10 mouse cellular contexts compared by ENCODE assay signal in genomic region chr8:119426069-119426735, GRCm38 (mm10). TPM values are rescaled to one million over a fixed set of nuclear protein-coding genes. Genes with fewer than 3 reads are reported as not detected.
A peak's percentile ranks its signal among the peaks of the same experiment; 100 is the strongest.
DNase-seq lines count a peak whose midpoint lies in the region; ATAC-seq and TF ChIP-seq lines count a peak whose summit lies in the region.
"Had no signal": no experiment of that assay in that cellular context is flagged by ENCODE, and none has a peak within 500 bp of the region (broad histone marks: within the 10 kb centered on the region; RNA-seq: fewer than 3 reads in every experiment).

No protein-coding gene starts in this region.

- DNase-seq in kidney, adult 8-10 months: no peak
- DNase-seq in heart, postnatal 0 days (ENCODE audit: low spot score): peak; percentile 33
- DNase-seq in B cell, adult 2 months: no peak
- DNase-seq in gastrocnemius, postnatal 4 days (ENCODE audit: low spot score in 2 of 2): no peak
- DNase-seq: retina, postnatal 1 day had no signal

- no peaks in the 10 kb centered on the region for H3K36me3 ChIP-seq in kidney, embryonic 15.5 days
- no peaks in the 10 kb centered on the region for H3K36me3 ChIP-seq in embryonic facial prominence, embryonic 13.5 days
- no peaks in the 10 kb centered on the region for H3K36me3 ChIP-seq in heart, postnatal 0 days (replicated peaks; ENCODE audit: control insufficient read depth, insufficient read depth, low read length)
- H3K36me3 ChIP-seq in lung, embryonic 15.5 days: no peaks in the 10 kb centered on the region
- H3K36me3 ChIP-seq: embryonic facial prominence, embryonic 12.5 days had no signal

- no peak overlapping the region for H3K9ac ChIP-seq in kidney, embryonic 15.5 days
- no peak overlapping the region for H3K9ac ChIP-seq in embryonic facial prominence, embryonic 13.5 days
- no peak overlapping the region for H3K9ac ChIP-seq in heart, postnatal 0 days (replicated peaks; ENCODE audit: low read depth, low read length)
- H3K9ac ChIP-seq in lung, embryonic 15.5 days: no peak overlapping the region
- H3K9ac ChIP-seq: embryonic facial prominence, embryonic 12.5 days had no signal

- H3K27me3 ChIP-seq in kidney, embryonic 15.5 days: no peaks in the 10 kb centered on the region
- H3K27me3 ChIP-seq in embryonic facial prominence, embryonic 13.5 days: no peaks in the 10 kb centered on the region
- no peaks in the 10 kb centered on the region for H3K27me3 ChIP-seq in heart, postnatal 0 days (ENCODE audit: control insufficient read depth, insufficient read depth, low read length)
- H3K27me3 ChIP-seq in lung, embryonic 15.5 days: no peaks in the 10 kb centered on the region
- H3K27me3 ChIP-seq: embryonic facial prominence, embryonic 12.5 days had no signal

- H3K9me3 ChIP-seq in kidney, embryonic 15.5 days (replicated peaks): no peaks in the 10 kb centered on the region
- no peaks in the 10 kb centered on the region for H3K9me3 ChIP-seq in embryonic facial prominence, embryonic 13.5 days
- H3K9me3 ChIP-seq in heart, postnatal 0 days (replicated peaks; ENCODE audit: control insufficient read depth, low read length): no peaks in the 10 kb centered on the region
- H3K9me3 ChIP-seq in lung, embryonic 15.5 days: no peaks in the 10 kb centered on the region
- H3K9me3 ChIP-seq: embryonic facial prominence, embryonic 12.5 days had no signal

- ATAC-seq in kidney, embryonic 15.5 days (replicated peaks; ENCODE audit: low FRiP score): no peak
- no peak for ATAC-seq in embryonic facial prominence, embryonic 13.5 days (ENCODE audit: insufficient number of reproducible peaks, insufficient read depth, low FRiP score, low TSS enrichment, low read depth)
- ATAC-seq in heart, postnatal 0 days (ENCODE audit: insufficient read depth, low read depth): no peak
- ATAC-seq in lung, embryonic 15.5 days (ENCODE audit: borderline replicate concordance, extremely low read depth, low FRiP score, low TSS enrichment): no peak
- ATAC-seq in megakaryocyte-erythroid progenitor cell, adult 5-6 weeks (replicated peaks; ENCODE audit: low FRiP score, low TSS enrichment, poor library complexity, severe bottlenecking): no peak

- no peak for TF ChIP-seq EP300 in heart, postnatal 0 days (IDR thresholded peaks at IDR 0.05; ENCODE audit: low read depth)

- H3K4me1 ChIP-seq in kidney, embryonic 15.5 days: peaks cover 65% of the 10 kb centered on the region
- H3K4me1 ChIP-seq in embryonic facial prominence, embryonic 13.5 days: peaks cover 28% of the 10 kb centered on the region
- H3K4me1 ChIP-seq in heart, postnatal 0 days (ENCODE audit: control insufficient read depth, insufficient read depth): peaks cover 42% of the 10 kb centered on the region
- peaks cover 24% of the 10 kb centered on the region for H3K4me1 ChIP-seq in lung, embryonic 15.5 days

- peak overlapping the region; percentile 8; the same call in 1 of the 2 replicates for H3K4me2 ChIP-seq in kidney, embryonic 15.5 days
- H3K4me2 ChIP-seq in embryonic facial prominence, embryonic 13.5 days: no peak overlapping the region
- no peak overlapping the region for H3K4me2 ChIP-seq in heart, postnatal 0 days (ENCODE audit: low read depth, low read length)
- no peak overlapping the region for H3K4me2 ChIP-seq in lung, embryonic 15.5 days
- H3K4me2 ChIP-seq: embryonic facial prominence, embryonic 12.5 days had no signal

- 65% methylated on average over 6 of the region's 6 CpGs for WGBS in kidney, embryonic 15.5 days
- 77% methylated on average over 6 of the region's 6 CpGs for WGBS in embryonic facial prominence, embryonic 13.5 days
- WGBS in heart, postnatal 0 days: 65% methylated on average over 6 of the region's 6 CpGs
- 59% methylated on average over 6 of the region's 6 CpGs for WGBS in lung, embryonic 15.5 days

- no peak for TF ChIP-seq CTCF in heart, postnatal 0 days (IDR thresholded peaks at IDR 0.05; ENCODE audit: low read depth)

- no peak overlapping the region for H3K4me3 ChIP-seq in kidney, embryonic 15.5 days (replicated peaks)
- H3K4me3 ChIP-seq in embryonic facial prominence, embryonic 13.5 days: no peak overlapping the region
- H3K4me3 ChIP-seq in heart, postnatal 0 days (ENCODE audit: low read depth, low read length): no peak overlapping the region
- H3K4me3 ChIP-seq in lung, embryonic 15.5 days: no peak overlapping the region
- H3K4me3 ChIP-seq: embryonic facial prominence, embryonic 12.5 days had no signal

- peak overlapping the region; percentile 84 for H3K27ac ChIP-seq in kidney, embryonic 15.5 days
- H3K27ac ChIP-seq in embryonic facial prominence, embryonic 13.5 days: 0 out of 2 replicates have a peak overlapping the region, but pooled peaks have one; percentile 33
- H3K27ac ChIP-seq in heart, postnatal 0 days (ENCODE audit: low read depth): peak overlapping the region; percentile 77
- peak overlapping the region; percentile 72 for H3K27ac ChIP-seq in lung, embryonic 15.5 days
- H3K27ac ChIP-seq: embryonic facial prominence, embryonic 12.5 days had no signal

RNA-seq across cellular contexts. Expression of gene Osgin1, which starts 7.7 kb away (rescaled TPM):
- 2.0 and 3.5 TPM in 2 replicates for polyA plus RNA-seq in kidney, embryonic 15.5 days (2015; fragmentation: Nextera tagmentation; extraction: Ambion mirVana)
- polyA plus RNA-seq in embryonic facial prominence, embryonic 13.5 days (2015; fragmentation: Nextera tagmentation; extraction: Ambion mirVana): 0.60 and 1.6 TPM in 2 replicates
- total RNA-seq in heart, postnatal 0 days (2014; rRNA removed; ENCODE audit: low replicate concordance): not detected in 2 replicates
- 0.38 and 1.0 TPM in 2 replicates for polyA plus RNA-seq in heart, postnatal 0 days (2015; fragmentation: Nextera tagmentation; extraction: Ambion mirVana)
- 1.0 and 1.7 TPM in 2 replicates for polyA plus RNA-seq in lung, embryonic 15.5 days (2015; fragmentation: Nextera tagmentation; extraction: Ambion mirVana)
- 0.15 TPM in 1 of 2 replicates, not detected in the other for total RNA-seq in megakaryocyte-erythroid progenitor cell, adult 5-6 weeks (2014; fragmentation: Nextera tagmentation)
- total RNA-seq in megakaryocyte-erythroid progenitor cell, adult 5-6 weeks (2017): not detected in 2 replicates
- 1 to 10 TPM; 2.2 to 3.8 TPM for total RNA-seq in gastrocnemius, postnatal 4 days (2021)

RNA-seq across cellular contexts. Expression of gene Necab2, which starts 20.3 kb away (rescaled TPM):
- 2.3 and 3.3 TPM in 2 replicates for polyA plus RNA-seq in kidney, embryonic 15.5 days (2015; fragmentation: Nextera tagmentation; extraction: Ambion mirVana)
- polyA plus RNA-seq in embryonic facial prominence, embryonic 13.5 days (2015; fragmentation: Nextera tagmentation; extraction: Ambion mirVana): 3.8 and 4.2 TPM in 2 replicates
- total RNA-seq in heart, postnatal 0 days (2014; rRNA removed; ENCODE audit: low replicate concordance): not detected in 2 replicates
- 0.07 TPM in 1 of 2 replicates, not detected in the other for polyA plus RNA-seq in heart, postnatal 0 days (2015; fragmentation: Nextera tagmentation; extraction: Ambion mirVana)
- 1.4 and 1.6 TPM in 2 replicates for polyA plus RNA-seq in lung, embryonic 15.5 days (2015; fragmentation: Nextera tagmentation; extraction: Ambion mirVana)
- total RNA-seq in megakaryocyte-erythroid progenitor cell, adult 5-6 weeks (2014; fragmentation: Nextera tagmentation): not detected in 2 replicates
- total RNA-seq in megakaryocyte-erythroid progenitor cell, adult 5-6 weeks (2017): not detected in 2 replicates
- under 1 TPM; 0.59 to 0.78 TPM for total RNA-seq in gastrocnemius, postnatal 4 days (2021)

RNA-seq across cellular contexts. Expression of gene Mlycd, which starts 31.5 kb away (rescaled TPM):
- polyA plus RNA-seq in kidney, embryonic 15.5 days (2015; fragmentation: Nextera tagmentation; extraction: Ambion mirVana): 11.7 and 12.8 TPM in 2 replicates
- 11.0 and 12.7 TPM in 2 replicates for polyA plus RNA-seq in embryonic facial prominence, embryonic 13.5 days (2015; fragmentation: Nextera tagmentation; extraction: Ambion mirVana)
- total RNA-seq in heart, postnatal 0 days (2014; rRNA removed; ENCODE audit: low replicate concordance): 72.2 and 109 TPM in 2 replicates
- polyA plus RNA-seq in heart, postnatal 0 days (2015; fragmentation: Nextera tagmentation; extraction: Ambion mirVana): 75.1 and 77.5 TPM in 2 replicates
- 14.8 and 15.8 TPM in 2 replicates for polyA plus RNA-seq in lung, embryonic 15.5 days (2015; fragmentation: Nextera tagmentation; extraction: Ambion mirVana)
- 5.9 and 9.0 TPM in 2 replicates for total RNA-seq in megakaryocyte-erythroid progenitor cell, adult 5-6 weeks (2014; fragmentation: Nextera tagmentation)
- 5.8 and 6.2 TPM in 2 replicates for total RNA-seq in megakaryocyte-erythroid progenitor cell, adult 5-6 weeks (2017)
- total RNA-seq in gastrocnemius, postnatal 4 days (2021): 10 to 100 TPM; 66.5 to 68.1 TPM

Comparison
In these comparisons a context has a peak if more than half of its experiments do, and no peak if none do; other contexts are left out.
1. H3K27ac ChIP-seq: peak in every context shown above with its lines; median percentile 84 in kidney, embryonic 15.5 days; 77 in heart, postnatal 0 days; 72 in lung, embryonic 15.5 days; 33 in embryonic facial prominence, embryonic 13.5 days.